Mouse (Mus musculus): ENCODE measurements around the gene Lrmda. TPM values are rescaled to one million over a fixed set of nuclear protein-coding genes. Genes with fewer than 3 reads are reported as not detected.

The Lrmda gene
- total and polyA plus RNA-seq, 3 experiments: 5.1 to 5.9 TPM; not detected in 1

GRCm38 (mm10) chr14:23051441-23051840, 1031.9 kb downstream of the Lrmda start:
- TF ChIP-seq TBP (IDR thresholded peaks at IDR 0.05; ENCODE audit: low read depth, low read length): no peak
- no peak for TF ChIP-seq BHLHE40 (IDR thresholded peaks at IDR 0.05; ENCODE audit: borderline replicate concordance, low read depth, low read length)
- no peak for TF ChIP-seq SMC3 (IDR thresholded peaks at IDR 0.05; ENCODE audit: low read depth, low read length)
- no peak for TF ChIP-seq EP300 (IDR thresholded peaks at IDR 0.05; ENCODE audit: low read depth in 1 of 2, low read length in 2 of 2)
- TF ChIP-seq MXI1 (IDR thresholded peaks at IDR 0.05; ENCODE audit: low read depth, low read length): no peak
- TF ChIP-seq MYC (IDR thresholded peaks at IDR 0.05; ENCODE audit: low read depth, low read length): no peak
- no peak for TF ChIP-seq KAT2A (conservative IDR thresholded peaks at IDR 0.05; ENCODE audit: low read depth, low read length)
- no peak for TF ChIP-seq ETS1 (IDR thresholded peaks at IDR 0.05; ENCODE audit: low read depth, low read length)
- no peak for TF ChIP-seq CTCF (IDR thresholded peaks at IDR 0.05 in 2 of 3, conservative IDR thresholded peaks at IDR 0.05 in 1 of 3; ENCODE audit: control insufficient read depth in 1 of 3, insufficient read depth in 1 of 3, low read depth in 2 of 3, low read length in 3 of 3, poor library complexity in 1 of 3, severe bottlenecking in 1 of 3)
- TF ChIP-seq NRF1 (IDR thresholded peaks at IDR 0.05; ENCODE audit: insufficient read depth, low read depth, low read length, poor library complexity, severe bottlenecking): no peak
- no peak for TF ChIP-seq TAL1 (IDR thresholded peaks at IDR 0.05; ENCODE audit: low read length)
- no peak for TF ChIP-seq RAD21 (IDR thresholded peaks at IDR 0.05; ENCODE audit: low read depth, low read length)
- TF ChIP-seq MYB (IDR thresholded peaks at IDR 0.05; ENCODE audit: low read depth, low read length): no peak
- no peak for TF ChIP-seq POLR2AphosphoS5 (IDR thresholded peaks at IDR 0.05; ENCODE audit: borderline replicate concordance, low read depth, low read length)
- no peak for TF ChIP-seq ZKSCAN1 (IDR thresholded peaks at IDR 0.05; ENCODE audit: low read depth, low read length)
- no peak for TF ChIP-seq JUND (IDR thresholded peaks at IDR 0.05; ENCODE audit: low read depth, low read length)
- no peak for TF ChIP-seq GABPA (IDR thresholded peaks at IDR 0.05; ENCODE audit: low read depth, low read length)

DNA sequence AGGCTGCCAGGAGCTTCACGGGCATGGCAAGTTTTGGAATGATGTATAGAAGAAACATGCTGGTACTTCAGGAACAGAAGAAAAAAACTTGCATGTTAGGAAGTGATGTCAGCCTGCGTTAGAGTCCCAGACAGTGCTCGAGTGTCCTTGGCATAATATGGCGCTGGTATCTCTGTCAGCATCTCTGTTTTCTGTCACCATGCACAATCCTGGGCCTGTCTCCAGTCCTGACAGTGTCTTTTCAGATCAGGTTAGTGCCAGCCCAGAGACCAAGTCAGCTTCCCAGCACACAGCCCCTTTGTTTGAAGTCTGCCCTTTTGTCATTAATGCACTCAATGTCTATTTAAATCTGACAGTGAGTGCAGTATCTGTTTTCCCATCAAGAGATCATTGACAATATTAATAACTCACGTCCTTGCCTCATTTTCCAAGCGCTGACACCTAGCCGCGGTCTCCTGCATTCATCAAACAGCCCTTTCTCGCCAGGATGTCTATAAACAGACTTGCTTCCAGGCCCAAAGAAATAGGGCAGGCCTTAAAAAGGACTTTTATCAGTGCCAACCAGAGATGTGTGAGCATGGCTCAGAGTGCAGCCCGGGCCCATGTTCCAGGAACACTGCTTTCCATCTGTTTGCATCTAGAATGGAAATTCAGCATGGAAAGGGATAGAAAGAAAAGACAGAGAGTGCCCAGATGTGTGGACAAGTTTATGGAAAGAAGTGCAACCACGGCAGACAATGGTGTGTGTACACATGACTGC, 1033.5 kb downstream of the Lrmda start:
- Histone ChIP-seq H3K4me3 (ENCODE audit: control insufficient read depth in 1 of 2, insufficient read depth in 1 of 2, low read depth in 2 of 2, low read length in 2 of 2) (no peak overlapping the region), H3K79me2 (ENCODE audit: control insufficient read depth, insufficient read depth, low read length, poor library complexity) (no peaks in the 10 kb centered on the region), H3K9ac (ENCODE audit: control insufficient read depth, low read depth, low read length, poor library complexity, severe bottlenecking) (no peak overlapping the region), H3K9me3 (replicated peaks; ENCODE audit: insufficient read depth, low read length) (no peaks in the 10 kb centered on the region), H3K36me3 (ENCODE audit: control insufficient read depth in 1 of 2, insufficient read depth in 2 of 2, low read length in 2 of 2) (no peaks in the 10 kb centered on the region), H3K27ac (ENCODE audit: control insufficient read depth, low read depth, low read length) (no peak overlapping the region), H3K27me3 (ENCODE audit: control insufficient read depth in 1 of 2, insufficient read depth in 2 of 2, low read length in 2 of 2) (no peaks in the 10 kb centered on the region), H3K4me1 (ENCODE audit: control insufficient read depth in 1 of 2, insufficient read depth in 2 of 2, low read length in 2 of 2) (no peaks in the 10 kb centered on the region)
- TF ChIP-seq TCF12 (IDR thresholded peaks at IDR 0.05; ENCODE audit: low read depth, low read length) (no peak), CHD2 (IDR thresholded peaks at IDR 0.05; ENCODE audit: low read length) (no peak), NRF1 (IDR thresholded peaks at IDR 0.05; ENCODE audit: insufficient read depth, low read depth, low read length, poor library complexity, severe bottlenecking) (no peak), ZC3H11A (IDR thresholded peaks at IDR 0.05; ENCODE audit: low read depth, low read length) (no peak), HCFC1 (IDR thresholded peaks at IDR 0.05; ENCODE audit: low read depth, low read length) (no peak), SMC3 (IDR thresholded peaks at IDR 0.05; ENCODE audit: low read depth, low read length) (no peak), CHD1 (IDR thresholded peaks at IDR 0.05; ENCODE audit: low read depth, low read length) (no peak), NELFE (IDR thresholded peaks at IDR 0.05; ENCODE audit: low read depth, low read length) (no peak), RCOR1 (IDR thresholded peaks at IDR 0.05; ENCODE audit: low read depth, low read length) (no peak), MAZ (IDR thresholded peaks at IDR 0.05; ENCODE audit: low read depth, low read length) (no peak)
- no peak for DNase-seq (ENCODE audit: low read depth, low spot score)

More at GRCm38 (mm10) chr14:23051441-23051840, 1031.9 kb downstream of the Lrmda start:
- H3K27ac ChIP-seq (ENCODE audit: control insufficient read depth, low read depth, low read length): no peak overlapping the region
- H3K36me3 ChIP-seq (ENCODE audit: control insufficient read depth in 1 of 2, insufficient read depth in 2 of 2, low read length in 2 of 2): no peaks in the 10 kb centered on the region
- no peak for DNase-seq (ENCODE audit: low read depth, low spot score)
- H3K27me3 ChIP-seq (ENCODE audit: control insufficient read depth in 1 of 2, insufficient read depth in 2 of 2, low read length in 2 of 2): no peaks in the 10 kb centered on the region
- no peak overlapping the region for H3K9ac ChIP-seq (ENCODE audit: control insufficient read depth, low read depth, low read length, poor library complexity, severe bottlenecking)
- H3K4me1 ChIP-seq (ENCODE audit: control insufficient read depth in 1 of 2, insufficient read depth in 2 of 2, low read length in 2 of 2): no peaks in the 10 kb centered on the region
- H3K79me2 ChIP-seq (ENCODE audit: control insufficient read depth, insufficient read depth, low read length, poor library complexity): no peaks in the 10 kb centered on the region
- H3K9me3 ChIP-seq (replicated peaks; ENCODE audit: insufficient read depth, low read length): no peaks in the 10 kb centered on the region
- no peak overlapping the region for H3K4me3 ChIP-seq (ENCODE audit: control insufficient read depth in 1 of 2, insufficient read depth in 1 of 2, low read depth in 2 of 2, low read length in 2 of 2)
